Mouse (Mus musculus) embryo, embryonic 11 days (tissue): ENCODE measurements around the gene Wfikkn1.
"Not testable (repeated sequence)": the region's sequence is repeated elsewhere in the genome, so short reads cannot be mapped to it uniquely, and the experiment has no call there.

Source experiments
- DNase-seq: peaks from one replicate; pipeline ENCODE4 v3.0.0-alpha.2; 2015

Gene Wfikkn1

GRCm38 (mm10) chr17:25883824-25884223 is 3.2 kb upstream of the Wfikkn1 start:
- no peak for DNase-seq

- no peak for DNase-seq
These were observed 2.6 kb upstream of the Wfikkn1 start for GRCm38 (mm10) chr17:25883268-25883667.

GRCm38 (mm10) chr17:25882306-25882705 is 1.6 kb upstream of the Wfikkn1 start:
- no peak for DNase-seq

GRCm38 (mm10) chr17:25881691-25882090 is 1.0 kb upstream of the Wfikkn1 start:
- peak; percentile 62 for DNase-seq

GRCm38 (mm10) chr17:25880913-25881641 is 419 bp upstream of the Wfikkn1 start:
- peak; percentile 86 for DNase-seq

- no peak for DNase-seq
These were observed 908 bp downstream of the Wfikkn1 start for GRCm38 (mm10) chr17:25879750-25880149.

GRCm38 (mm10) chr17:25879261-25879660 is 1.4 kb downstream of the Wfikkn1 start:
- DNase-seq, result peak; percentile 58

- DNase-seq, result no peak
These were observed 2.0 kb downstream of the Wfikkn1 start for GRCm38 (mm10) chr17:25878611-25879180.

- no peak for DNase-seq
These were observed 2.7 kb downstream of the Wfikkn1 start for GRCm38 (mm10) chr17:25877741-25878610.

GRCm38 (mm10) chr17:25877025-25877424 is 3.6 kb downstream of the Wfikkn1 start:
- no peak for DNase-seq

- no peak for DNase-seq
These were observed 4.2 kb downstream of the Wfikkn1 start for GRCm38 (mm10) chr17:25876347-25876915.

- peak; percentile 95 for DNase-seq
These were observed 5.2 kb downstream of the Wfikkn1 start for GRCm38 (mm10) chr17:25875171-25876136.

GRCm38 (mm10) chr17:25874721-25875170 is 5.9 kb downstream of the Wfikkn1 start, which contains the start of gene Mettl26:
TSS of gene Mettl26 (plus strand) at chr17:25875074.
- peak; percentile 89 for DNase-seq

- DNase-seq, result no peak
These were observed 6.4 kb downstream of the Wfikkn1 start for GRCm38 (mm10) chr17:25874148-25874720.

- DNase-seq, result no peak
These were observed 7.1 kb downstream of the Wfikkn1 start for GRCm38 (mm10) chr17:25873405-25874147.

GRCm38 (mm10) chr17:25872676-25873075 is 8.0 kb downstream of the Wfikkn1 start:
- DNase-seq, result no peak

GRCm38 (mm10) chr17:25871566-25871965 is 9.1 kb downstream of the Wfikkn1 start:
- DNase-seq, result not testable (repeated sequence)

GRCm38 (mm10) chr17:25869954-25870353 is 10.7 kb downstream of the Wfikkn1 start:
- DNase-seq, result no peak

- no peak for DNase-seq
These were observed 11.2 kb downstream of the Wfikkn1 start for GRCm38 (mm10) chr17:25869498-25869897.

- DNase-seq, result peak; percentile 90
These were observed 12.0 kb downstream of the Wfikkn1 start, which contains the start of gene Mcrip2 for GRCm38 (mm10) chr17:25868601-25869191. TSS of gene Mcrip2 (minus strand) at chr17:25868764.
